Mouse (Mus musculus): ENCODE measurements around the gene Carmil1. TPM values are rescaled to one million over a fixed set of nuclear protein-coding genes. Genes with fewer than 3 reads are reported as not detected.
A peak's percentile ranks its signal among the peaks of the same experiment; 100 is the strongest.

Carmil1 gene
- total RNA-seq (2018; cell fraction: chromatin; rRNA removed) = 10 to 100 TPM in 6 of 26 experiments, 1 to 10 TPM in 19, under 1 TPM in 1; 0.89 to 17.4 (median 5.8) TPM
- 1 to 10 TPM; 1.1 to 3.0 (median 2.0) TPM for total RNA-seq (2018; cell fraction: cytosol; rRNA removed)
- total RNA-seq (2018; cell fraction: nucleus; rRNA removed) = 10 to 100 TPM in 1 of 26 experiments, 1 to 10 TPM in 25; 1.7 to 18.2 (median 5.5) TPM
- polyA plus RNA-seq (2018) = 2.0 to 6.3 TPM (median 2.8 TPM) in 3 replicates

DNA sequence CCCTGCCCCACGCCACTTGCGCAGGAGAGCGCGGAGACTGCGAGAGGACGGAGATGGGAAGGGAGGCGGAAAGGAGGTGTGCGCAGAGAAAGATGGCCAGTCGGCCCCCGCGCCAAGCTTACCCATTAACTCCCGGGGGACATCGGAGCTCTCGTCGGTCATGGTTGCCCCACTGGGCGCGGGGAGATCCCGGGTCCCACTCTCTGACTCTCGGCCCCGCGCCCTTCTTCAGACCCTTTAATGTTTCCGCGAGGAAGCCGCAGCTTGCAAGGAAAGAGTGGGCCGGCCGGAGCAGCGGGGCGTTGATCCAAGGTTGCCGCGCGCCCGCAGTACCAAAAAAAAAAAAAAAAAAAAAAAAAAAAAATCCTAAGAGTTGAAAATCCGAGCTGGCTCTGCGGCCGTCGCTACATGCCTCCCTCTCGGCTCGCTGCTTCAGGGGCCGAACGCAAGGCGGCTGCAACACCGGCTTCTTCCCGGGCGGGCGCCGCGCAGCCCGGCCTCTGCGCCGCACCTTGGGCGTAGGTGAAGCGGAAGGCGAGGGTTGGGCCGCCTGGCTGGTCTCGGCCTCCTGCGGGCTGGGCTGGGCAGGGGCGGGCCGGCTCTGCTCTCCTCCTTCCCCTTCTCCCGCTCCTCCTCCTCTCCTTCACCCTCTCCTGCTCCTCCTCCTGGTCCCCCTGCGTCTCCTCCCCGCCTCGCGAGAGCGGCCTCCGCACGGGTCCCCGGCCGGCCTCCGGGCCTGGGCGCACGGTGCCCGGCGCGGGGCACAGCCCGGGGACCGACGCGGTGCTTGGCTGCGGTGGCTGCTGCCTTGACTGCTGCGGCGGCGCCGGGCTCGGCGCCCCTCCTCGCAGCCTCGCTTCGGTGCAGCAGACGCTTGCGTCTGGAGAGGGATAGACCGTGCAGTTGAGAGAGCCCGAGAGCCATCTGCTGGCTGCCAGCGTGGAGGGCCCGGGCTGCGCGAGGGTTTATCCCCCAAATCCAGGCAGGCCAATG, at the start of gene Carmil1:
Carmil1 (minus strand) TSS at position 357 of the 993 bp plus-strand sequence.
- Histone ChIP-seq H3K36me3 (ENCODE audit: inconsistent target) (no peaks in the 10 kb centered on the region), H3K4me3 (ENCODE audit: inconsistent target) (peak within 1 kb of the TSS; percentile 25; the same call in 1 of the 2 replicates), H3K79me2 (ENCODE audit: inconsistent target) (no peaks in the 10 kb centered on the region), H3K27ac (no peak within 1 kb of the TSS)
- 1% methylated on average over 79 of the region's 96 CpGs for WGBS (ENCODE audit: missing documents)

DNA sequence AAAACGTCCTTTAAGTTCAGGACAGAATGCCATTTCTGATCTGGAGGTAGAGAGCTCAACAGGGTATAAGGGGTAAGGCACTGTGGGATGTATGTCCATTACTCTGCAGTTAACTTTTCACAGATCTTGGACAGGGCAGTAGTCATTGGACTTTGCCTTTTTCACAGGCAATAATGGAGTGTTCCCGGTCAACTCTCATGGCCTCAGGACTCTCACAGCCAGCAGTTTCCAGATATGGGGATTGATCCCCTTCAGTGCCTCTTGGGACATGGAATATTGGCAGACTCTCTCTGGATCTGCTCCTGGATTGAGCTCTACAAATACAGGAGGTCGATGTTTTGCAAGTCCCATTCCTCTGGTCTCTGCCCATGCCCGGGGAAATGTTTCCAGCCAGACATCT, 49.5 kb upstream of the Carmil1 start:
- H3K79me2 ChIP-seq (ENCODE audit: inconsistent target) = no peaks in the 10 kb centered on the region
- no peak overlapping the region for H3K4me3 ChIP-seq (ENCODE audit: inconsistent target)
- H3K36me3 ChIP-seq (ENCODE audit: inconsistent target) = no peaks in the 10 kb centered on the region
- 84% methylated on average over 4 of the region's 4 CpGs for WGBS (ENCODE audit: missing documents)
- no peak overlapping the region for H3K27ac ChIP-seq

DNA sequence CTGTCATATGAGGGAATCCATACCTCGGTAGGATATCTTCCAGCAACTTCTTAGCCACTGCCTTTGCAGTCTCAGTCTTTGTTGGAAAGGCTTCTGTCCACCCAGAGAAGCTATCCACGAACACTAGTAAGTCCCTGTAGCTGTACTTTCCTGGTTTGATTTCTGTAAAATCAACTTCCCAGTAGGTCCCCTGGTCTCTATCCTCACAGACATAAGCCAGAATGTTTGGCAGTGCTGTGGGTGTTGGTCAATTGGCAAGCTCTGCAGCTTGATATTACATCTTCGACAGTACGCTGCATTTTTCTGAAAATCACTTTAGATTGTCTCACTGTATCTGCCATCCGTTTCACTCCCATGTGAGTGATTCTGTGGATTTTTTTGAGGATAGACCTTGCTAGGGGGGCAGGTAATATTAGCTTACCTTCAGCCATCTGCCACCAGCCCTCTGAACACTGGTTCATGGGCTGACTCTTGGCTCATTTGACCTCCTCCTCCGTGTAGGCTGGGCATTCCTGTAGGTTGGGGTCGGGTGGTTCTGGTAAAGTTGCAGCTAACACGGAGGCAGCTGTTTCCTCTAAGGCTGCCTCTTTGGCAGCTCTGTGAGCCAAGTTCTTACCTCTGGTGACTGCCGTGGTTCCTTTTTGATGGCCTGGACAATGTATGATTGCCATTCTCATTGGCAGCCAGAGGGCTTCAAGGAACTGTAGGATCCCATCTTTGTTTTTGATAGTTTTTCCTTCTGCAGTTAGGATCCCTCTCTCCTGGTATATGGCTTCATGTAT, 47.6 kb upstream of the Carmil1 start:
- H3K4me3 ChIP-seq (ENCODE audit: inconsistent target) = no peak overlapping the region
- 47% methylated on average over 9 of the region's 9 CpGs for WGBS (ENCODE audit: missing documents)
- H3K27ac ChIP-seq = no peak overlapping the region
- H3K79me2 ChIP-seq (ENCODE audit: inconsistent target) = no peaks in the 10 kb centered on the region
- no peaks in the 10 kb centered on the region for H3K36me3 ChIP-seq (ENCODE audit: inconsistent target)

DNA sequence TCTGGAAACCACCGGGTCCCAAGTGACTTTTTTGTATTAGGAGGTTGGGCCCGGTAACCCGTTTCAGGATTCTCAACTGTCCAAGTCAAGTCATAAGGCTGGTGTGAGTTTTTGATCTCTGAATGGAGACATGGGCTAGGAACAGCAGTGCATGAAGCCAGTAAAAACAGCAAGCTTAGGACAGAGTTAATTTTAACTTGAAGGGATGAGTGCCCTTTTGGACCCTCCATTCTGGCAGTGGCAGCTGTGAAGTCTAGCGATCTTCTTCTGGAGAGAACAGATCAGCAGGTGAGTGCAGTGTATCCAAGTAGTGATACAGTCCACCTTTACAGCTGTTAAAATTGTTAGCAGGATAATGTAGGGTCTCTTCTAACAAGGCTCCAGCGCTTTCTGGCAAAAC, 46.6 kb upstream of the Carmil1 start, which contains the start of gene Cmah:
Cmah (plus strand) TSS at position 204 of the 400 bp plus-strand sequence.
- Histone ChIP-seq H3K79me2 (ENCODE audit: inconsistent target) (no peaks in the 10 kb centered on the region), H3K4me3 (ENCODE audit: inconsistent target) (no peak within 1 kb of the TSS), H3K36me3 (ENCODE audit: inconsistent target) (no peaks in the 10 kb centered on the region), H3K27ac (no peak within 1 kb of the TSS)
- 93% methylated on average over 5 of the region's 5 CpGs for whole genome bisulfite sequencing (ENCODE audit: missing documents)

DNA sequence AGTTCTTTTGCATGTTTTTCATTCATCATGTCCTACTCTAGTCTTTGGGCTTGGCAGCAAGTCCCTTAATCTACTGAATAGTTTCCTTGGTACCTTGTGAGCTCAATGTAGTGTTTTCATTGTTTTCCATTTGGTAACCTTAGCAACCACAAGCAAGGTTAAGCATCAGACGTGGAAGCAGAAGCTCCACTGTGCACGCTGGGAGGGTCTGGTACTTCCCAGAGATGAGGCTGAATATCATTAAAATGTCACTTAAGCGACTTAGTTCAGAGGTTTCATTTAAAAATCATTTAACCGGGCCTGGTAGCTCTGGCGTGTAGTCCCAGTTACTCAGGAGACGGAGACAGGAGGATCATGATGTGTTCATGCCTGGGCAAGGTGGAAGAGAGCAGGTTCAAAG, 40.7 kb upstream of the Carmil1 start:
- no peak overlapping the region for H3K4me3 ChIP-seq (ENCODE audit: inconsistent target)
- H3K27ac ChIP-seq = no peak overlapping the region
- H3K79me2 ChIP-seq (ENCODE audit: inconsistent target) = no peaks in the 10 kb centered on the region
- no peaks in the 10 kb centered on the region for H3K36me3 ChIP-seq (ENCODE audit: inconsistent target)
- WGBS (ENCODE audit: missing documents) = 92% methylated on average over 6 of the region's 6 CpGs

DNA sequence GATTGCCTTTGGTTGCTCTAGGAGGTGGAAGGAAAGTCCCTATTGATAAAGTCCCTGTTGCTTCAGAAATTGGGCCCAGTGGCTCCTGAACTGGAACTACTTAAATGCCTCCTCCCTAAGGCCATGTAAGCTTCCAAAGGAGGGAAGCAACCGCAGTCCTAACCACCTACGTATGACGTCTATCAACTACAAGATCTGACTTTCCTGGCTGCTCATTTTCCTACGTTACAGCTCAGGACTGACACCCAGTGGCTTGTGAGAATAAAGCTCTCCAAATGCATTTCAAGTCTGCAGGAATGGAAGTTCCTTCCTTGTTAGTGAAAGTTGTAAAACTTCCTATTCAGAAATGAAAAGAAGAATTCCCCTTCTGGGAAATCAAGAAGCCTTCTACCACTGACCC, 38.0 kb upstream of the Carmil1 start:
- no peak overlapping the region for H3K4me3 ChIP-seq (ENCODE audit: inconsistent target)
- WGBS (ENCODE audit: missing documents) = 11% methylated on average over 4 of the region's 4 CpGs
- H3K79me2 ChIP-seq (ENCODE audit: inconsistent target) = no peaks in the 10 kb centered on the region
- no peak overlapping the region for H3K27ac ChIP-seq
- no peaks in the 10 kb centered on the region for H3K36me3 ChIP-seq (ENCODE audit: inconsistent target)

DNA sequence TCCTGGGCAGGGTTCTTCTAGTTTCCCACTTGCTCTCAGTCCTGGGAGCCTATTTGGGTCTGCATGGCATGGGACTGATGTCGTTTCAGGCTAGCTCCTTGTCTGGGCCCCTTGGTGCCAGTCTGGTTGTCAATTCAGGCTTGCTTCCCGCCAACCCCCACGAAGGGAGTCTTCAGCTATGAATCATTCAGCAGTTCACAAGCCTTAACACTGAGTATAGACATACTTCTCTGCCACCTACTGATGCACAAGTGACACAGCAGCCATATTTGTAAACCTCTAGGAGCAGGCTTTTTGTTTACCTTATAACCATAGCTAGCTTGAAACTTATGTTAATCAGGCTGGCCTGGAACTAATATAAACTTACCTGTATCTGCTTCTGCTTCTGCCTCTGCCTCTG, 36.0 kb upstream of the Carmil1 start:
- no peak overlapping the region for H3K27ac ChIP-seq
- WGBS (ENCODE audit: missing documents) = 90% methylated on average over 3 of the region's 3 CpGs

DNA sequence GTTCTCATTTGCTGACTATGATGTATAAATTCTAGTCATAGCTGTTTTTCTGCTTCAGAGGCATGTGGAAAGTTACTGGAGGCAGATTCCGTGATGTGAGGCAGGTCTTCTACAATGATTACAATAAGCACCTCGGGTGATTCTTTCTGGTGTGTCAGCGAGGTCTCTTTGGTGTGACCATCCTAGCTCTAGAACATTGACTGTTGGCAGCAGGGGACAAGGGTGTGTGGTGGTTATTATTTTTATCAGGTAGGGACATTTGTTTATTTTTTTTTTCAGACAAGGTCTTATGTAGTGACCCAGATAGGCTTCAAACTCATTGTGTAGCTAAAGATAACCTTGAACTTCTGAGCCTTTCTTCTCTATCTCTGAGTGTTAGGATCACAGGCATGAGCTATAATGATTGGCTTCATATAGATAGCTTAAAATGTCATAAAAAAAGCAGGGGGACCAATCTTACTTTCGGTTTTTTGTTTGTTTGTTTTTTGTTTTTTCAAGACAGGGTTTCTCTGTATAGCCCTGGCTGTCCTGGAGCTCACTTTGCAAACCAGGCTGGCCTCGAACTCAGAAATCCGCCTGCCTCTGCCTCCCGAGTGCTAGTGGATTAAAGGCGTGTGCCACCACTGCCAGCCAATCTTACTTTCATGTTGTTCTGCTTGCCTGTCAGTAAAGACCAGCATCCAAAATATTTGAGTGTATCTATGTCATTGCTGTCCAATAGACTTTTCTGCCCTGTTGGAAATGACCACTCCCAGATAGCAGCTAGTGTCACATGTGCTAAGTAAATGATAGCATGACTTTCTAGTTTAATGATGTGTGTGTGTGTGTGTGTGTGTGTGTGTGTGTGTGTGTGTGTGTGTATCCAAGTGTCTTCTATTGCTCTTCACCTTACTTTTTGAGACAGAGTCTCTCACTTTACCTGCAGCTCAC, 30.7 kb upstream of the Carmil1 start:
- Histone ChIP-seq H3K4me3 (ENCODE audit: inconsistent target) (no peak overlapping the region), H3K36me3 (ENCODE audit: inconsistent target) (no peaks in the 10 kb centered on the region), H3K79me2 (ENCODE audit: inconsistent target) (no peaks in the 10 kb centered on the region), H3K27ac (no peak overlapping the region)
- WGBS (ENCODE audit: missing documents) = 91% methylated on average over 8 of the region's 8 CpGs

More for the DNA sequence above, 36.0 kb upstream of the Carmil1 start:
- H3K4me3 ChIP-seq (ENCODE audit: inconsistent target) = no peak overlapping the region
- no peaks in the 10 kb centered on the region for H3K79me2 ChIP-seq (ENCODE audit: inconsistent target)
- H3K36me3 ChIP-seq (ENCODE audit: inconsistent target) = no peaks in the 10 kb centered on the region

DNA sequence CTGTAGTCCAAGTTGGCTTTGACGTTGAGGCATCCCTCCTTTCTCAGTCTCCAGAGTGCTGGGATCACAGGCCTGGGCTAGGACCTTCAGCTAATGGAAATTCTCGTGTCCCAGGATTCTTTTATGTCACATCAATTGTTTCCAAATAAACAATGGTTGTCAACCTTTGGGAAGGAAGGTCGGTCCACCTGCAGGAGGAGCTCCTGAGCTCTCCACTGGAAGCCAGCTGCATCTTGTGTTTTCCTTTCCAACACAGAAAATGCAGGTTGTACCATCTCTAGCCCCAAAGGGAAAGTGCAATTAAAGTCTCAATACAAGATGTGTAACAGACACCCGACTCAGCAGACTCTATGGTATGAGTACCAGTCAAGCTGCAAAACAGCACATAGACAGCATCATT, 25.7 kb upstream of the Carmil1 start:
- H3K4me3 ChIP-seq (ENCODE audit: inconsistent target) = no peak overlapping the region
- WGBS (ENCODE audit: missing documents) = 69% methylated on average over 4 of the region's 4 CpGs
- no peaks in the 10 kb centered on the region for H3K79me2 ChIP-seq (ENCODE audit: inconsistent target)
- H3K27ac ChIP-seq = no peak overlapping the region
- H3K36me3 ChIP-seq (ENCODE audit: inconsistent target) = no peaks in the 10 kb centered on the region

DNA sequence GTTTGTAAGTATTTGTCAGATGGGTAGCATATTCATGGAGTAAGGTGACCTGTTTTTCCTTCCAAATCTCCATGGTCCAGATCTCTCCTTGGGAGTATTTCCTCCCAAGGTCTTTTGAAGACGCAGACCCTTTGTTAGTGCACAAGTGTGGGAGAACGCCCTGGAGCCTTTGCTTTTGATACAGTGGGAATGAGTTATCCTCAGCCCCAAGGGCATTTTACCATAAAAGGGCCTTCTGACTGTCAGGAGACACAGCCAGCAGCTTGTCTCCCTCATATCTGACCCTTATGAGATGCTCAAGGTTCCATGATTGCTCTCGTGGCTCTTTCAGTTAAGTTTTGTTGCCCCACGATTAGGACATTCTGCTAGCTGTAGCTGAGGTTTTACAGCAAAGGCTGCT, 24.9 kb upstream of the Carmil1 start:
- Histone ChIP-seq H3K27ac (no peak overlapping the region), H3K4me3 (ENCODE audit: inconsistent target) (no peak overlapping the region), H3K36me3 (ENCODE audit: inconsistent target) (no peaks in the 10 kb centered on the region), H3K79me2 (ENCODE audit: inconsistent target) (no peaks in the 10 kb centered on the region)
- 96% methylated on average over 4 of the region's 4 CpGs for WGBS (ENCODE audit: missing documents)

DNA sequence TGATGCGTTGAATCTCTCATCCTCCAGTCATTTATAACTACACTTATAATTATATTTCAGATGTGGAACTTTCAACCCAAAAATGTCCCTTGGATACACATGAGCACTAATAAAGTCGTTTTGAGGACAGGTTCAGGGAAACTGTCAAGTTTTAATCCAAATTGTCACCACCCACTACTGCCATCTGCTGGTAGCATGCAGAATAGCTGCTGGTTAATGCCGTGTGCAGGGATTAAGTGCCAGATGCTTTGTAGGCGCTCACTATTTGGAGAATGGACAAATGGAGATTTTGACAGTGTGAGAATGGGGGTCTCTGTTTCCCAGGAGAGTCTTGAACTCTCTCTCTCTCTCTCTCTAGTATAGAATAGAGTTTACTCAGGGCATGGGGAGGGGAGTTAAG, 16.7 kb upstream of the Carmil1 start:
- H3K4me3 ChIP-seq (ENCODE audit: inconsistent target) = no peak overlapping the region
- H3K79me2 ChIP-seq (ENCODE audit: inconsistent target) = no peaks in the 10 kb centered on the region
- no peaks in the 10 kb centered on the region for H3K36me3 ChIP-seq (ENCODE audit: inconsistent target)
- H3K27ac ChIP-seq = no peak overlapping the region
- 17% methylated on average over 3 of the region's 4 CpGs for whole genome bisulfite sequencing (ENCODE audit: missing documents)

DNA sequence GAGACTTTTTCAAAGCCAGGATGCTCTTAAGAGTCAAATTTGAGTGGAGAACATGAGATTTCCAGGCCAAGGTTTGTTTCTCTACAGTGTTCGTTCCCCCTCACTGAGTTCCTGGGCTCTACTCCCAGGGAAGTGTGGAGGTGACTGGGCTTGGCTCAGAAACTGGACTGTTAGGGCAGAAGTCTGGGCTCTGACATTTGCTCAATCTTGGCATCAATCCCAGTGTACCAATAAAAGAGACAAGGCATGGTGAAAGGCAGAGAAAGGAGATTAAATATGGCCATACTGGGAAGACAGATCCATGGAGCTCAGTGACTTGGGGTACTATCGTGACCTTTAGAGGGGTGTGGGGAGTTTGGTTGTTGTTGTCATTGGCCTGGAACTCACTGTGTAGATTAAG, 6.8 kb upstream of the Carmil1 start:
- WGBS (ENCODE audit: missing documents) = 100% methylated on average over 2 of the region's 2 CpGs
- H3K36me3 ChIP-seq (ENCODE audit: inconsistent target) = no peaks in the 10 kb centered on the region

DNA sequence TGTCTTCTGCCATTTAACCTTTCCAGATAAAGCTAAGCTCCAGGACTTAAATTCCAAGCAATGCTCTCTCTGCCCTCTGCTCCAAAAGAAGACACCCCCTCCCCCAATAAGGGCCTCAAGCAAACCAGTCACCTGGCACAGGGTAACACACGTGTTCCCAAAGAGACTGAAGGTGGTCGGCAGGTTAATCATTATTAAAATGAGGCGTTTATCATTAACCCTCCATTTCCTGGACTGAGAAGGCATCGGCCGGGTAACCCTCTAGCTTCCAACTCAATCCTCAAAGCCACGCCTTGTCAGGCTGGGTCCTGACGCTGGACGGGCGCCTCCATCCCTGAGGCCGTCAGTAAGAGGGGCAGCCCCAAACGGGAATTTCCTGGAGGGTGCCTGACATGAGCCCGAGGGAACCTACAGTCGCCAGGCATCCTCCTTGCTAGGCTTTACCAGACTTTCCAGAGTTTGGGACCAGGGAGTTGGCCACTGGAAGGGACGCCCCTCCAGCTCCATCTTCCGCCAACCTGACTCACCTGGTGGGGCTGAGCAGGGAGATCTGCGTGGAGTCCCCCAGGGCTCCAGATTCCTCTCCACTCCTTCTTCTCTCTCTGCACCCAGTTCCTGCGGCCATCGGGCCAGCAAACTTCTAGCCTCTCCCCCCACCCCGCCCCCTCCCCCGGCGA, 695 bp downstream of the Carmil1 start:
- WGBS (ENCODE audit: missing documents) = 35% methylated on average over 18 of the region's 21 CpGs
- no peaks in the 10 kb centered on the region for H3K79me2 ChIP-seq (ENCODE audit: inconsistent target)
- H3K4me3 ChIP-seq (ENCODE audit: inconsistent target) = no peak overlapping the region
- H3K27ac ChIP-seq = no peak overlapping the region
- H3K36me3 ChIP-seq (ENCODE audit: inconsistent target) = no peaks in the 10 kb centered on the region

More for the DNA sequence above, 6.8 kb upstream of the Carmil1 start:
- no peak overlapping the region for H3K27ac ChIP-seq
- no peak overlapping the region for H3K4me3 ChIP-seq (ENCODE audit: inconsistent target)
- H3K79me2 ChIP-seq (ENCODE audit: inconsistent target) = no peaks in the 10 kb centered on the region
